Mouse (Mus musculus) liver, embryonic 13.5 days (tissue): Measurements from ENCODE around the gene Zfp512b. TPM values are rescaled to one million over a fixed set of nuclear protein-coding genes. Genes with fewer than 3 reads are reported as not detected.

ENCODE experiments used
- ATAC-seq: fragments of 200-750 bp; cut with Nextera tagmentation; 2 replicates; pipeline ENCODE4 v1.8.0; 2017; ENCODE audit warnings: low read depth, mild to moderate bottlenecking, moderate number of reproducible peaks, moderate library complexity
- DNase-seq: peaks from one replicate; pipeline ENCODE4 v3.0.0; 2022
- H3K27ac ChIP-seq: fragments of 300-500 bp; sonication (generic); 2 replicates; pipeline ENCODE4 v1.5.1; 2015; ENCODE audit warnings: moderate library complexity, mild to moderate bottlenecking, inconsistent platforms
- H3K27me3 ChIP-seq: fragments of 300-500 bp; sonication (generic); 2 replicates; pipeline ENCODE4 v1.6.1; 2015; ENCODE audit warnings: mild to moderate bottlenecking, inconsistent platforms
- H3K36me3 ChIP-seq: fragments of 300-500 bp; sonication (generic); 2 replicates; pipeline ENCODE4 v1.6.1; 2015; ENCODE audit warnings: mild to moderate bottlenecking, inconsistent platforms
- H3K4me1 ChIP-seq: fragments of 300-500 bp; sonication (generic); replicated peaks from 2 replicates; pipeline ENCODE4 v1.6.1; 2015; ENCODE audit warnings: inconsistent platforms
- H3K4me2 ChIP-seq: fragments of 300-500 bp; sonication (generic); 2 replicates; pipeline ENCODE4 v1.6.1; 2015; ENCODE audit warnings: inconsistent platforms, mild to moderate bottlenecking, moderate library complexity
- H3K4me3 ChIP-seq: fragments of 300-500 bp; sonication (generic); replicated peaks from 2 replicates; pipeline ENCODE4 v1.5.1; 2015; ENCODE audit warnings: mild to moderate bottlenecking, inconsistent platforms
- H3K9ac ChIP-seq: fragments of 300-500 bp; sonication (generic); 2 replicates; pipeline ENCODE4 v1.6.1; 2015; ENCODE audit warnings: mild to moderate bottlenecking, inconsistent platforms
- H3K9me3 ChIP-seq: fragments of 300-500 bp; sonication (generic); replicated peaks from 2 replicates; pipeline ENCODE4 v1.6.1; 2016; ENCODE audit warnings: inconsistent platforms
- WGBS: fragments of 180-500 bp; shearing (Covaris S2); methylation state at CpG from one replicate; pipeline ENCODE4 v1.1.7; 2015; ENCODE audit not compliant: insufficient replicate concordance; 5-methylcytosine and 5-hydroxymethylcytosine counted together
- polyA plus RNA-seq: library from polyadenylated mRNA; unstranded; fragments of >200 nt; fragmentation: Nextera tagmentation; extraction: Ambion mirVana; gene quantifications from 2 replicates; pipeline ENCODE4 v1.2.1, GENCODE M21; 2015

Gene Zfp512b
- polyA plus RNA-seq, result 8.4 and 9.0 TPM in 2 replicates

- Histone ChIP-seq H3K4me1 (peaks cover 42% of the 10 kb centered on the region), H3K9ac (peak within 1 kb of the TSS; percentile 86), H3K27me3 (peaks cover 11% of the 10 kb centered on the region), H3K36me3 (peaks cover 31% of the 10 kb centered on the region), H3K27ac (peak within 1 kb of the TSS; percentile 81), H3K9me3 (no peaks in the 10 kb centered on the region), H3K4me3 (peak within 1 kb of the TSS; percentile 78), H3K4me2 (peak within 1 kb of the TSS; percentile 94)
- WGBS, result 1% methylated on average over 80 of the region's 97 CpGs
- DNase-seq (peak; percentile 39), ATAC-seq (peak; percentile 51)
Measured at GRCm38 (mm10) chr2:181592231-181593041, at the start of gene Zfp512b. Gene Zfp512b, minus strand, starts transcription at chr2:181592803.

GRCm38 (mm10) chr2:181635865-181636264 lies 43.3 kb upstream of the Zfp512b start:
- ATAC-seq (no peak), DNase-seq (no peak)
- no peak overlapping the region for H3K9ac ChIP-seq
- H3K4me1 ChIP-seq, result no peaks in the 10 kb centered on the region
- H3K36me3 ChIP-seq, result peaks cover 86% of the 10 kb centered on the region
- no peaks in the 10 kb centered on the region for H3K27me3 ChIP-seq
- H3K27ac ChIP-seq, result no peak overlapping the region
- H3K9me3 ChIP-seq, result no peaks in the 10 kb centered on the region
- 81% methylated on average over 3 of the region's 3 CpGs for WGBS
- no peak overlapping the region for H3K4me2 ChIP-seq
- H3K4me3 ChIP-seq, result no peak overlapping the region

GRCm38 (mm10) chr2:181632624-181633023 lies 40.0 kb upstream of the Zfp512b start:
- no peak overlapping the region for H3K9ac ChIP-seq

GRCm38 (mm10) chr2:181628471-181628870 lies 35.9 kb upstream of the Zfp512b start:
- H3K4me2 ChIP-seq, result no peak overlapping the region
- no peak overlapping the region for H3K4me3 ChIP-seq
- peaks cover 48% of the 10 kb centered on the region for H3K36me3 ChIP-seq
- no peak for DNase-seq
- peaks cover 12% of the 10 kb centered on the region for H3K4me1 ChIP-seq
- no peak for ATAC-seq
- no peaks in the 10 kb centered on the region for H3K27me3 ChIP-seq
- no peak overlapping the region for H3K9ac ChIP-seq
- no peaks in the 10 kb centered on the region for H3K9me3 ChIP-seq
- H3K27ac ChIP-seq, result no peak overlapping the region

More at GRCm38 (mm10) chr2:181632624-181633023, 40.0 kb upstream of the Zfp512b start:
- Histone ChIP-seq H3K4me1 (peaks cover 3% of the 10 kb centered on the region), H3K27me3 (no peaks in the 10 kb centered on the region), H3K27ac (no peak overlapping the region), H3K9me3 (no peaks in the 10 kb centered on the region), H3K4me2 (no peak overlapping the region), H3K4me3 (no peak overlapping the region), H3K36me3 (peaks cover 71% of the 10 kb centered on the region)
- ATAC-seq, result no peak
- 83% methylated on average over 6 of the region's 6 CpGs for WGBS
- DNase-seq, result no peak

GRCm38 (mm10) chr2:181623401-181623800 lies 30.8 kb upstream of the Zfp512b start:
- no peaks in the 10 kb centered on the region for H3K9me3 ChIP-seq
- no peaks in the 10 kb centered on the region for H3K27me3 ChIP-seq
- no peak overlapping the region for H3K9ac ChIP-seq
- H3K27ac ChIP-seq, result no peak overlapping the region
- ATAC-seq (no peak), DNase-seq (no peak)
- H3K4me2 ChIP-seq, result no peak overlapping the region
- peaks cover 54% of the 10 kb centered on the region for H3K36me3 ChIP-seq
- no peak overlapping the region for H3K4me3 ChIP-seq
- H3K4me1 ChIP-seq, result peaks cover 12% of the 10 kb centered on the region

- 71% methylated on average over 5 of the region's 5 CpGs for WGBS
- DNase-seq (no peak), ATAC-seq (no peak)
- peaks cover 51% of the 10 kb centered on the region for H3K36me3 ChIP-seq
- peaks cover 6% of the 10 kb centered on the region; the same call in 1 of the 2 replicates for H3K4me1 ChIP-seq
- H3K4me3 ChIP-seq, result no peak overlapping the region
- H3K27ac ChIP-seq, result no peak overlapping the region
- H3K9me3 ChIP-seq, result no peaks in the 10 kb centered on the region
- no peak overlapping the region for H3K4me2 ChIP-seq
- H3K27me3 ChIP-seq, result no peaks in the 10 kb centered on the region
- no peak overlapping the region for H3K9ac ChIP-seq
Measured at GRCm38 (mm10) chr2:181618761-181619495, 26.3 kb upstream of the Zfp512b start.

GRCm38 (mm10) chr2:181602367-181602766 lies 9.8 kb upstream of the Zfp512b start:
- Histone ChIP-seq H3K4me2 (peak overlapping the region; percentile 75), H3K4me1 (peaks cover 52% of the 10 kb centered on the region), H3K9ac (peak overlapping the region; percentile 92), H3K9me3 (no peaks in the 10 kb centered on the region), H3K27me3 (peaks cover 28% of the 10 kb centered on the region), H3K36me3 (no peaks in the 10 kb centered on the region), H3K4me3 (peak overlapping the region; percentile 97), H3K27ac (peak overlapping the region; percentile 31; the same call in 1 of the 2 replicates)
- 44% methylated on average over 4 of the region's 4 CpGs for WGBS
- ATAC-seq (no peak), DNase-seq (no peak)

- Histone ChIP-seq H3K27me3 (peaks cover 30% of the 10 kb centered on the region), H3K4me2 (peak overlapping the region; percentile 75), H3K27ac (peak overlapping the region; percentile 87), H3K9me3 (no peaks in the 10 kb centered on the region), H3K36me3 (no peaks in the 10 kb centered on the region), H3K4me3 (peak overlapping the region; percentile 97), H3K9ac (peak overlapping the region; percentile 92), H3K4me1 (peaks cover 55% of the 10 kb centered on the region)
- no peak for ATAC-seq
- WGBS, result 22% methylated on average over 10 of the region's 10 CpGs
- DNase-seq, result no peak
Measured at GRCm38 (mm10) chr2:181601751-181602145, 9.1 kb upstream of the Zfp512b start.

- H3K27ac ChIP-seq, result peak overlapping the region; percentile 87
- ATAC-seq (peak; percentile 95), DNase-seq (peak; percentile 94)
- peaks cover 55% of the 10 kb centered on the region for H3K4me1 ChIP-seq
- 2% methylated on average over 57 of the region's 57 CpGs for WGBS
- H3K9me3 ChIP-seq, result no peaks in the 10 kb centered on the region
- H3K4me3 ChIP-seq, result peak overlapping the region; percentile 97
- peaks cover 37% of the 10 kb centered on the region for H3K27me3 ChIP-seq
- no peaks in the 10 kb centered on the region for H3K36me3 ChIP-seq
- H3K9ac ChIP-seq, result peak overlapping the region; percentile 92
- H3K4me2 ChIP-seq, result peak overlapping the region; percentile 75
Measured at GRCm38 (mm10) chr2:181600828-181601750, 8.5 kb upstream of the Zfp512b start.

- Histone ChIP-seq H3K27me3 (peaks cover 37% of the 10 kb centered on the region), H3K4me2 (peak overlapping the region; percentile 75), H3K4me3 (peak overlapping the region; percentile 97), H3K9ac (peak overlapping the region; percentile 92), H3K36me3 (no peaks in the 10 kb centered on the region), H3K9me3 (no peaks in the 10 kb centered on the region), H3K4me1 (peaks cover 55% of the 10 kb centered on the region), H3K27ac (peak overlapping the region; percentile 74; the same call in 1 of the 2 replicates)
- DNase-seq (no peak), ATAC-seq (no peak)
- WGBS, result 64% methylated on average over 6 of the region's 6 CpGs
Measured at GRCm38 (mm10) chr2:181600226-181600758, 7.7 kb upstream of the Zfp512b start.
